ENCODE assay signal across 12 mouse cellular contexts in genomic region chr1:55076849-55077516, GRCm38 (mm10). TPM values are rescaled to one million over a fixed set of nuclear protein-coding genes. Genes with fewer than 3 reads are reported as not detected.
DNase-seq lines count a peak whose midpoint lies in the region; ATAC-seq and TF ChIP-seq lines count a peak whose summit lies in the region.
"Had no signal": no experiment of that assay in that cellular context is flagged by ENCODE, and none has a peak within 500 bp of the region (broad histone marks: within the 10 kb centered on the region; RNA-seq: fewer than 3 reads in every experiment).

No protein-coding gene starts in this region.

- H3K4me2 ChIP-seq in kidney, embryonic 15.5 days, result no peak overlapping the region
- no peak overlapping the region for H3K4me2 ChIP-seq in intestine, embryonic 16.5 days (ENCODE audit: low read depth, low read length)
- H3K4me2 ChIP-seq: limb, embryonic 12.5 days had no signal

- DNase-seq in kidney, adult 11 months, result no peak
- DNase-seq in ES-E14 (ENCODE audit: low read depth, low spot score), result no peak
- DNase-seq in lung, postnatal 36 days, result peak; percentile 38
- no peak for DNase-seq in testis, postnatal 14 days (ENCODE audit: low spot score)
- DNase-seq: forebrain, postnatal 0 days; gastrocnemius, postnatal 36 days; heart, postnatal 10 days; right cerebral cortex, postnatal 14 days had no signal

- H3K4me3 ChIP-seq in kidney, embryonic 15.5 days (replicated peaks), result no peak overlapping the region
- H3K4me3 ChIP-seq in ES-E14 (ENCODE audit: insufficient read depth in 1 of 2, low read depth in 1 of 2, low read length in 2 of 2, poor library complexity in 1 of 2, severe bottlenecking in 1 of 2), result no peak overlapping the region
- no peak overlapping the region for H3K4me3 ChIP-seq in intestine, embryonic 16.5 days (ENCODE audit: low read length)
- H3K4me3 ChIP-seq: limb, embryonic 12.5 days had no signal

- in situ Hi-C loops in ES-E14 (cut with MboI; ENCODE audit: low sequenced_read_pairs in 2 of 2, unreplicated experiment in 2 of 2), result no loop called here

- no peaks in the 10 kb centered on the region for H3K9me3 ChIP-seq in kidney, embryonic 15.5 days (replicated peaks)
- H3K9me3 ChIP-seq in ES-E14 (ENCODE audit: control insufficient read depth, insufficient read depth, low read depth, low read length), result no peaks in the 10 kb centered on the region
- H3K9me3 ChIP-seq in intestine, embryonic 16.5 days (ENCODE audit: control insufficient read depth, low read length), result no peaks in the 10 kb centered on the region
- H3K9me3 ChIP-seq: limb, embryonic 12.5 days had no signal

- peak; percentile 52; the same call in 1 of the 2 replicates for ATAC-seq in kidney, embryonic 15.5 days (replicated peaks; ENCODE audit: low FRiP score)
- ATAC-seq in intestine, embryonic 16.5 days, result peak; percentile 64
- no peak for ATAC-seq in megakaryocyte, adult 5-6 weeks (ENCODE audit: poor library complexity, severe bottlenecking)
- ATAC-seq: forebrain, postnatal 0 days had no signal

- H3K4me1 ChIP-seq in kidney, embryonic 15.5 days, result no peaks in the 10 kb centered on the region
- H3K4me1 ChIP-seq in ES-E14 (ENCODE audit: control insufficient read depth in 2 of 2, insufficient read depth in 2 of 2, low read length in 2 of 2, poor library complexity in 1 of 2), result peaks cover 0 to 2% of the 10 kb centered on the region in 2 experiments; a peak in 1 of 4 replicates
- H3K4me1 ChIP-seq in intestine, embryonic 16.5 days (ENCODE audit: control insufficient read depth, insufficient read depth, low read length), result no peaks in the 10 kb centered on the region
- H3K4me1 ChIP-seq: limb, embryonic 12.5 days had no signal

- H3K27ac ChIP-seq in kidney, embryonic 15.5 days, result no peak overlapping the region
- no peak overlapping the region for H3K27ac ChIP-seq in ES-E14 (ENCODE audit: insufficient read depth, low read depth, low read length, poor library complexity, severe bottlenecking)
- H3K27ac ChIP-seq in intestine, embryonic 16.5 days (ENCODE audit: low read length), result no peak overlapping the region
- H3K27ac ChIP-seq: limb, embryonic 12.5 days had no signal

- WGBS in kidney, embryonic 15.5 days, result 79% methylated on average over 2 of the region's 2 CpGs
- WGBS in intestine, embryonic 16.5 days, result 88% methylated on average over 2 of the region's 2 CpGs

- no peak overlapping the region for H3K9ac ChIP-seq in kidney, embryonic 15.5 days
- H3K9ac ChIP-seq in ES-E14 (ENCODE audit: insufficient read depth, low read depth, low read length, poor library complexity, severe bottlenecking), result no peak overlapping the region
- no peak overlapping the region for H3K9ac ChIP-seq in intestine, embryonic 16.5 days (ENCODE audit: low read depth, low read length)
- H3K9ac ChIP-seq: forebrain, postnatal 0 days; limb, embryonic 12.5 days had no signal

- peaks cover 61% of the 10 kb centered on the region for H3K36me3 ChIP-seq in kidney, embryonic 15.5 days
- H3K36me3 ChIP-seq in ES-E14 (ENCODE audit: control insufficient read depth, insufficient read depth, low read length, poor library complexity, severe bottlenecking), result peaks cover 17% of the 10 kb centered on the region
- H3K36me3 ChIP-seq in intestine, embryonic 16.5 days (ENCODE audit: control insufficient read depth, insufficient read depth, low read length), result peaks cover 12% of the 10 kb centered on the region; the same call in 1 of the 2 replicates

- H3K27me3 ChIP-seq in kidney, embryonic 15.5 days, result no peaks in the 10 kb centered on the region
- H3K27me3 ChIP-seq in intestine, embryonic 16.5 days (replicated peaks; ENCODE audit: control insufficient read depth, insufficient read depth, low read length), result no peaks in the 10 kb centered on the region
- H3K27me3 ChIP-seq: limb, embryonic 12.5 days had no signal

TF ChIP-seq in ES-E14, 5 proteins besides CTCF, POLR2A, EP300 and RAD21:
- TF ChIP-seq HCFC1 (IDR thresholded peaks at IDR 0.05; ENCODE audit: borderline replicate concordance, insufficient read depth, low read length) (no peak), CHD2 (IDR thresholded peaks at IDR 0.05; ENCODE audit: low read depth, low read length) (peak; percentile 50; the same call in 1 of the 2 replicates), MAFK (IDR thresholded peaks at IDR 0.05; ENCODE audit: insufficient read depth, low read depth, low read length) (no peak)

RNA-seq across cellular contexts. Expression of gene Hspe1, which starts 10.9 kb away (rescaled TPM):
- 501 and 586 TPM in 2 replicates for polyA plus RNA-seq in kidney, embryonic 15.5 days (2015; fragmentation: Nextera tagmentation; extraction: Ambion mirVana)
- 592 and 697 TPM in 2 replicates for total RNA-seq in ES-E14 (2012; rRNA removed)
- polyA plus RNA-seq in intestine, embryonic 16.5 days (2015; fragmentation: Nextera tagmentation; extraction: Ambion mirVana), result 686 and 742 TPM in 2 replicates
- 119 TPM in 2 replicates for total RNA-seq in megakaryocyte, adult 5-6 weeks (2015)
- 121 and 162 TPM in 2 replicates for total RNA-seq in megakaryocyte, adult 5-6 weeks (2017)

RNA-seq across cellular contexts. Expression of gene Hspd1, which starts 11.1 kb away (rescaled TPM):
- 484 and 494 TPM in 2 replicates for polyA plus RNA-seq in kidney, embryonic 15.5 days (2015; fragmentation: Nextera tagmentation; extraction: Ambion mirVana)
- total RNA-seq in ES-E14 (2012; rRNA removed), result 591 and 762 TPM in 2 replicates
- polyA plus RNA-seq in intestine, embryonic 16.5 days (2015; fragmentation: Nextera tagmentation; extraction: Ambion mirVana), result 681 and 748 TPM in 2 replicates
- 56.6 and 68.6 TPM in 2 replicates for total RNA-seq in megakaryocyte, adult 5-6 weeks (2015)
- 112 and 120 TPM in 2 replicates for total RNA-seq in megakaryocyte, adult 5-6 weeks (2017)

RNA-seq across cellular contexts. Expression of gene Coq10b, which starts 24.4 kb away (rescaled TPM):
- polyA plus RNA-seq in kidney, embryonic 15.5 days (2015; fragmentation: Nextera tagmentation; extraction: Ambion mirVana), result 14.7 and 16.4 TPM in 2 replicates
- total RNA-seq in ES-E14 (2012; rRNA removed), result 10.8 and 20.4 TPM in 2 replicates
- 13.8 and 15.8 TPM in 2 replicates for polyA plus RNA-seq in intestine, embryonic 16.5 days (2015; fragmentation: Nextera tagmentation; extraction: Ambion mirVana)
- 28.5 and 28.6 TPM in 2 replicates for total RNA-seq in megakaryocyte, adult 5-6 weeks (2015)
- total RNA-seq in megakaryocyte, adult 5-6 weeks (2017), result 25.4 and 25.8 TPM in 2 replicates

RNA-seq across cellular contexts. Expression of gene Sf3b1, which starts 49.7 kb away (rescaled TPM):
- 301 and 326 TPM in 2 replicates for polyA plus RNA-seq in kidney, embryonic 15.5 days (2015; fragmentation: Nextera tagmentation; extraction: Ambion mirVana)
- total RNA-seq in ES-E14 (2012; rRNA removed), result 139 and 164 TPM in 2 replicates
- 246 and 257 TPM in 2 replicates for polyA plus RNA-seq in intestine, embryonic 16.5 days (2015; fragmentation: Nextera tagmentation; extraction: Ambion mirVana)
- total RNA-seq in megakaryocyte, adult 5-6 weeks (2015), result 288 and 309 TPM in 2 replicates
- total RNA-seq in megakaryocyte, adult 5-6 weeks (2017), result 305 and 338 TPM in 2 replicates

RNA-seq across cellular contexts. Expression of gene Mob4, which starts 54.0 kb away (rescaled TPM):
- polyA plus RNA-seq in kidney, embryonic 15.5 days (2015; fragmentation: Nextera tagmentation; extraction: Ambion mirVana), result 143 and 146 TPM in 2 replicates
- total RNA-seq in ES-E14 (2012; rRNA removed), result 27.1 and 37.0 TPM in 2 replicates
- polyA plus RNA-seq in intestine, embryonic 16.5 days (2015; fragmentation: Nextera tagmentation; extraction: Ambion mirVana), result 139 and 155 TPM in 2 replicates
- total RNA-seq in megakaryocyte, adult 5-6 weeks (2015), result 58.9 and 68.5 TPM in 2 replicates
- 50.4 and 56.6 TPM in 2 replicates for total RNA-seq in megakaryocyte, adult 5-6 weeks (2017)
